Comparison of ENCODE assay signal across 14 mouse cellular contexts in the genomic region with DNA sequence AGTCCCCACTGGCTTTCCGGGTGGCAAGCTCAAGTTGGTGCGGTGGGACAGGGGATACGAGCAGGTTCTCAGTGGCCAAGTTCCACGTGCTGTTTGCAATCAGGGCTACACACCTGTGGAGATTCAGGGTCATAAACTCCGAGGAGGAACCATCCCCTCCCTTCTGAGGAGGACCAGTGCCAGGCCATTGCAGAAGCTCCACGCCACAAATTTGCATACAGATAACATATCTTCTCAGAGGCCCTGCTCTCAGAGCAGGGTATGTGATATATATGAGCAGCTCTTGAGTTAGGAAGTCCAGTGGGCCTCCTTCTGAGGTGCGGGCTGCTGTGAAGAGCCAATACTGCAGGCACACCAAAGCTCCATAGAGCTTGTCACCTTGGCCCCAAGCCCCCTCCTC. TPM values are rescaled to one million over a fixed set of nuclear protein-coding genes. Genes with fewer than 3 reads are reported as not detected.
"Had no signal": no experiment of that assay in that cellular context is flagged by ENCODE, and none has a peak within 500 bp of the region (broad histone marks: within the 10 kb centered on the region; RNA-seq: fewer than 3 reads in every experiment).

No protein-coding gene starts in this region.

- H3K4me1 ChIP-seq: kidney, embryonic 15.5 days; limb, embryonic 15.5 days; midbrain, embryonic 15.5 days; neural tube, embryonic 12.5 days had no signal

- H3K36me3 ChIP-seq: kidney, embryonic 15.5 days; limb, embryonic 15.5 days; midbrain, embryonic 15.5 days; neural tube, embryonic 12.5 days had no signal

- DNase-seq: kidney, adult 2 months; kidney, postnatal 14 days; lung, adult 18-20 months; right cerebral cortex, postnatal 4 days; spleen, adult 18-20 months; thymus, postnatal 4 days had no signal

- H3K9ac ChIP-seq: kidney, embryonic 15.5 days; limb, embryonic 15.5 days; liver, embryonic 14.5 days; midbrain, embryonic 15.5 days; neural tube, embryonic 12.5 days had no signal

- H3K27ac ChIP-seq: kidney, embryonic 15.5 days; limb, embryonic 15.5 days; liver, embryonic 14.5 days; midbrain, embryonic 15.5 days; neural tube, embryonic 12.5 days had no signal

- ATAC-seq: midbrain, embryonic 15.5 days had no signal

- H3K4me2 ChIP-seq: kidney, embryonic 15.5 days; limb, embryonic 15.5 days; midbrain, embryonic 11.5 days; midbrain, embryonic 15.5 days; neural tube, embryonic 12.5 days had no signal

- H3K4me3 ChIP-seq: kidney, embryonic 15.5 days; limb, embryonic 15.5 days; midbrain, embryonic 15.5 days; neural tube, embryonic 12.5 days had no signal

- H3K9me3 ChIP-seq: kidney, embryonic 15.5 days; limb, embryonic 15.5 days; midbrain, embryonic 15.5 days; neural tube, embryonic 12.5 days had no signal

RNA-seq across cellular contexts. Expression of a gene that starts 15.8 kb away (rescaled TPM):
- total RNA-seq: monocyte, adult 5-6 weeks; neutrophil, adult 5-6 weeks had no signal
